In genomic region chr11:82708934-82709333, GRCm38 (mm10) we compare ENCODE assay signal across 27 mouse cellular contexts. TPM values are rescaled to one million over a fixed set of nuclear protein-coding genes. Genes with fewer than 3 reads are reported as not detected.
DNase-seq lines count a peak whose midpoint lies in the region; TF ChIP-seq lines count a peak whose summit lies in the region.
"Had no signal": no experiment of that assay in that cellular context is flagged by ENCODE, and none has a peak within 500 bp of the region (broad histone marks: within the 10 kb centered on the region; RNA-seq: fewer than 3 reads in every experiment).

No protein-coding gene starts in this region.

- intact Hi-C loops in gastrocnemius, adult 2 months (cut with DNase I) = no loop called here
- intact Hi-C loops in left cerebral cortex, adult 2 months (cut with DNase I) = no loop called here
- intact Hi-C loops in left cerebral cortex, postnatal 25 days (cut with DNase I) = no loop called here

- H3K4me3 ChIP-seq in gastrocnemius, adult 2 months = no peak overlapping the region
- no peak overlapping the region for H3K4me3 ChIP-seq in left cerebral cortex, adult 2 months
- H3K4me3 ChIP-seq: embryonic facial prominence, embryonic 12.5 days; forebrain, embryonic 13.5 days; midbrain, embryonic 12.5 days had no signal

- no peak overlapping the region for H3K27ac ChIP-seq in gastrocnemius, adult 2 months
- H3K27ac ChIP-seq in left cerebral cortex, adult 2 months = no peak overlapping the region
- H3K27ac ChIP-seq: embryonic facial prominence, embryonic 12.5 days; forebrain, embryonic 13.5 days; hindbrain, embryonic 14.5 days; midbrain, embryonic 12.5 days had no signal

- peak; percentile 2; the same call in 1 of the 2 replicates for TF ChIP-seq CTCF in gastrocnemius, adult 2 months (IDR thresholded peaks at IDR 0.05)
- peak; percentile 1; the same call in 1 of the 2 replicates for TF ChIP-seq CTCF in left cerebral cortex, adult 2 months (IDR thresholded peaks at IDR 0.05)
- peak; percentile 32; the same call in 1 of the 2 replicates for TF ChIP-seq CTCF in brain, embryonic 14.5 days (IDR thresholded peaks at IDR 0.05; ENCODE audit: borderline replicate concordance, extremely low read depth, insufficient read depth, insufficient read length)

- DNase-seq in gastrocnemius, adult 2 months = no peak
- no peak for DNase-seq in gastrocnemius, postnatal 4 days (ENCODE audit: low spot score in 2 of 2)
- DNase-seq in left cerebral cortex, adult 2 months (ENCODE audit: extremely low spot score in 1 of 2, low spot score in 2 of 2) = no peak
- no peak for DNase-seq in left cerebral cortex, postnatal 25 days (ENCODE audit: low spot score in 2 of 2)
- peak; percentile 8 for DNase-seq in B cell, adult 2 months
- no peak for DNase-seq in brain, embryonic 14.5 days (ENCODE audit: low read depth)
- no peak for DNase-seq in retina, postnatal 1 day
- no peak for DNase-seq in layer of hippocampus, adult 9-10 months (ENCODE audit: low spot score)
- DNase-seq: adrenal gland, postnatal 36 days; cerebellum, adult 18-20 months; cerebellum, postnatal 25 days; gastrocnemius, postnatal 25 days; heart, postnatal 36 days; kidney, adult 9 months; kidney, postnatal 36 days; layer of hippocampus, adult 9-11 months; lung, adult 18-20 months; lung, postnatal 14 days; right cerebral cortex, postnatal 14 days; spleen, adult 18-20 months; thymus, adult 18-20 months; thymus, postnatal 4 days had no signal

- no peak for TF ChIP-seq POLR2A in brain, embryonic 14.5 days (IDR thresholded peaks at IDR 0.05; ENCODE audit: borderline replicate concordance, extremely low read depth, insufficient read depth, insufficient read length, poor library complexity, severe bottlenecking)

RNA-seq across cellular contexts. Expression of gene Cct6b, which starts 55.2 kb away (rescaled TPM):
- total RNA-seq in gastrocnemius, adult 2 months (2021) = under 1 TPM; 0.18 to 0.20 TPM
- under 1 TPM; 0.20 to 0.29 TPM for total RNA-seq in gastrocnemius, postnatal 4 days (2021)
- total RNA-seq in left cerebral cortex, adult 2 months (2021) = not detected
- total RNA-seq in left cerebral cortex, postnatal 25 days (2021) = under 1 TPM in 1 of 2 experiments, not detected in 1; 0.25 TPM
- polyA plus RNA-seq in brain, embryonic 14.5 days (2012; rRNA removed) = 0.16 and 0.20 TPM in 2 replicates
- total RNA-seq: monocyte, adult 5-6 weeks had no signal

RNA-seq across cellular contexts. Expression of gene Zfp830, which starts 55.2 kb away (rescaled TPM):
- 10 to 100 TPM; 15.9 to 16.8 TPM for total RNA-seq in gastrocnemius, adult 2 months (2021)
- total RNA-seq in gastrocnemius, postnatal 4 days (2021) = 10 to 100 TPM; 15.7 to 18.4 TPM
- total RNA-seq in left cerebral cortex, adult 2 months (2021) = 10 to 100 TPM; 14.8 to 15.2 TPM
- 10 to 100 TPM; 15.5 to 17.3 TPM for total RNA-seq in left cerebral cortex, postnatal 25 days (2021)
- polyA plus RNA-seq in brain, embryonic 14.5 days (2012; rRNA removed) = 13.6 and 13.8 TPM in 2 replicates

Comparison
In these comparisons a context has a peak if more than half of its experiments do, and no peak if none do; other contexts are left out.
1. DNase-seq: peak in B cell, adult 2 months (2 of 2); none in gastrocnemius, adult 2 months (single experiment), gastrocnemius, postnatal 4 days (0 of 2), left cerebral cortex, adult 2 months (0 of 2), left cerebral cortex, postnatal 25 days (0 of 2), brain, embryonic 14.5 days (single experiment), retina, postnatal 1 day (single experiment) and layer of hippocampus, adult 9-10 months (single experiment).
2. Peak in every context shown above with its lines, with median percentiles within 50 percentile points of each other: CTCF ChIP-seq.